Mouse (Mus musculus) lung, embryonic 14.5 days (tissue): ENCODE measurements around the gene Smyd4. TPM values are rescaled to one million over a fixed set of nuclear protein-coding genes. Genes with fewer than 3 reads are reported as not detected.

Experiments
- ATAC-seq: fragments of 200-750 bp; cut with Nextera tagmentation; 2 replicates; pipeline ENCODE4 v1.8.0; 2017; ENCODE audit warnings: mild to moderate bottlenecking, moderate TSS enrichment, moderate library complexity; ENCODE audit not compliant: insufficient read depth
- DNase-seq: peaks from one replicate; pipeline ENCODE4 v3.0.0-alpha.2; 2015
- H3K27ac ChIP-seq: fragments of 300-500 bp; sonication (generic); 2 replicates; pipeline ENCODE4 v1.5.1; 2014; ENCODE audit warnings: low read depth, mild to moderate bottlenecking, moderate library complexity
- H3K27me3 ChIP-seq: fragments of 300-500 bp; sonication (generic); 2 replicates; pipeline ENCODE4 v1.6.1; 2014; ENCODE audit warnings: low read length, control low read depth; ENCODE audit not compliant: insufficient read depth
- H3K36me3 ChIP-seq: fragments of 300-500 bp; sonication (generic); 2 replicates; pipeline ENCODE4 v1.6.1; 2014; ENCODE audit warnings: control low read depth; ENCODE audit not compliant: insufficient read depth
- H3K4me1 ChIP-seq: fragments of 300-500 bp; sonication (generic); 2 replicates; pipeline ENCODE4 v1.6.1; 2014; ENCODE audit warnings: antibody characterized with exemption, control low read depth; ENCODE audit not compliant: insufficient read depth
- H3K4me2 ChIP-seq: fragments of 300-500 bp; sonication (generic); 2 replicates; pipeline ENCODE4 v1.6.1; 2014; ENCODE audit warnings: mild to moderate bottlenecking
- H3K4me3 ChIP-seq: fragments of 300-500 bp; sonication (generic); 2 replicates; pipeline ENCODE4 v1.5.1; 2014; ENCODE audit warnings: low read depth, low read length
- H3K9ac ChIP-seq: fragments of 300-500 bp; sonication (generic); 2 replicates; pipeline ENCODE4 v1.6.1; 2014
- H3K9me3 ChIP-seq: fragments of 300-500 bp; sonication (generic); 2 replicates; pipeline ENCODE4 v1.6.1; 2016; ENCODE audit warnings: low read depth, low read length, control low read depth
- CTCF ChIP-seq: IDR thresholded peaks from 2 replicates; pipeline ENCODE4 v1.5.1; 2016; ENCODE audit warnings: antibody characterized with exemption, low read depth
- WGBS: fragments of 180-500 bp; shearing (Covaris S2); extraction: QIAGEN DNeasy Blood & Tissue Kit; methylation state at CpG from one replicate; pipeline ENCODE4 v1.1.7; 2014; 5-methylcytosine and 5-hydroxymethylcytosine counted together
- polyA plus RNA-seq: library from polyadenylated mRNA; unstranded; fragments of >200 nt; fragmentation: Nextera tagmentation; extraction: Ambion mirVana; gene quantifications from 2 replicates; pipeline ENCODE4 v1.2.1, GENCODE M21; 2014

Gene Smyd4
- polyA plus RNA-seq, 1 experiment from 2014 or later: 17.3 TPM

DNA sequence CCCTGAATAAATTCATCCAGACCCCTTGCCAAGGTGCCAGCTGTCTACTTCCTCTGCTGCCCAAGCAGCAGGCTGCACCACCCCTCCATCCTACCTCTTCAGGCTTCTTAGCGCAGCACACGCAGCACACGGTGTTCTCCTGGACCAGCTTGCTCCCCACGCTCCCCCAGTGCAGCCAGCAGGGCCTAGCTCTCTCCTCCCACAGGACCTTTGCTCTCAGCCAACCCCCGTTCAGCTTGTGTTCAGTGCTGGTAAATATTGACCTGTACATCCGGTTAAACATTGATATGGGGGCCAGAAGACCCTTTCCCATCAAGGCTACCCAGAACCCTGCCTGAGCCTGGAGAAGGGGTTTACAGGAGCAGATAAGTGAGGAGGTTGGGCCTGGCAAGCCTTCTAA lies 91.1 kb downstream of the Smyd4 start, which contains the start of gene Serpinf2:
TSS of gene Serpinf2 (minus strand) at position 229 of the 400 bp plus-strand sequence.
- no peak within 1 kb of the TSS for H3K27ac ChIP-seq
- H3K4me2 ChIP-seq: no peak within 1 kb of the TSS
- ATAC-seq (no peak), DNase-seq (no peak)
- WGBS: 66% methylated on average over 6 of the region's 6 CpGs
- no peak for TF ChIP-seq CTCF
- H3K9me3 ChIP-seq: peaks cover under 1% of the 10 kb centered on the region; the same call in 1 of the 2 replicates
- no peaks in the 10 kb centered on the region for H3K27me3 ChIP-seq
- H3K36me3 ChIP-seq: 0 out of 2 replicates have a peak, but pooled peaks cover 5% of the 10 kb centered on the region
- no peak within 1 kb of the TSS for H3K9ac ChIP-seq
- no peak within 1 kb of the TSS for H3K4me3 ChIP-seq
- no peaks in the 10 kb centered on the region for H3K4me1 ChIP-seq

- Histone ChIP-seq H3K4me1 (no peaks in the 10 kb centered on the region), H3K9me3 (no peaks in the 10 kb centered on the region), H3K9ac (no peak overlapping the region), H3K27ac (no peak overlapping the region), H3K4me2 (no peak overlapping the region), H3K4me3 (no peak overlapping the region), H3K36me3 (0 out of 2 replicates have a peak, but pooled peaks cover 9% of the 10 kb centered on the region), H3K27me3 (no peaks in the 10 kb centered on the region)
- no peak for TF ChIP-seq CTCF
- DNase-seq (no peak), ATAC-seq (no peak)
- 78% methylated on average over 3 of the region's 3 CpGs for WGBS
Measured at GRCm38 (mm10) chr11:75439951-75440350, 91.7 kb downstream of the Smyd4 start.

DNA sequence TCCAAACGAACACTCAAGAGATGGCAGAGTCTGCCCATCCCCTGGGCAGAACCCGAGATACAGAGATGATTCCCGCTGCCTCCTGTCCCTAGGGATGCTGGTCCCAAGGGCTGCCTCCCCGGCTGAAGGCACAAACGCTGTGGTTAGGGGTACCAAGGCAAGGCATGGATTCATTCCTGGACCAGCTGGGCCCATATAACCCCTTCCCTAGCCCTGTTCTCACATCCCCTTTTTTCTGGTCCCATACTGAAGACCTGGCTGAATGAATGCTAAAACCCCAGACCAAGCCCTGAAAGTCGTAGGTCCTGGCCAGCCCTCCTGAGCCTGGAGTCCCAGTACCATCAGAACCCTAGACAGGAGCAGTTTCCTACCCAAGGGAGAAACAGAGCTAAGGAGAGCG lies 92.8 kb downstream of the Smyd4 start:
- Histone ChIP-seq H3K4me2 (no peak overlapping the region), H3K4me1 (no peaks in the 10 kb centered on the region), H3K9me3 (no peaks in the 10 kb centered on the region), H3K36me3 (0 out of 2 replicates have a peak, but pooled peaks cover 9% of the 10 kb centered on the region), H3K4me3 (no peak overlapping the region), H3K27ac (no peak overlapping the region), H3K27me3 (no peaks in the 10 kb centered on the region), H3K9ac (no peak overlapping the region)
- ATAC-seq (no peak), DNase-seq (no peak)
- no peak for TF ChIP-seq CTCF
- 77% methylated on average over 7 of the region's 7 CpGs for WGBS

- H3K27ac ChIP-seq: no peak overlapping the region
- H3K4me3 ChIP-seq: no peak overlapping the region
- no peak for TF ChIP-seq CTCF
- no peak overlapping the region for H3K9ac ChIP-seq
- no peaks in the 10 kb centered on the region for H3K27me3 ChIP-seq
- H3K4me2 ChIP-seq: no peak overlapping the region
- no peaks in the 10 kb centered on the region for H3K9me3 ChIP-seq
- ATAC-seq (no peak), DNase-seq (no peak)
- H3K36me3 ChIP-seq: 0 out of 2 replicates have a peak, but pooled peaks cover 9% of the 10 kb centered on the region
- WGBS: 86% methylated on average over 16 of the region's 16 CpGs
- no peaks in the 10 kb centered on the region for H3K4me1 ChIP-seq
Measured at GRCm38 (mm10) chr11:75441601-75442000, 93.4 kb downstream of the Smyd4 start.

DNA sequence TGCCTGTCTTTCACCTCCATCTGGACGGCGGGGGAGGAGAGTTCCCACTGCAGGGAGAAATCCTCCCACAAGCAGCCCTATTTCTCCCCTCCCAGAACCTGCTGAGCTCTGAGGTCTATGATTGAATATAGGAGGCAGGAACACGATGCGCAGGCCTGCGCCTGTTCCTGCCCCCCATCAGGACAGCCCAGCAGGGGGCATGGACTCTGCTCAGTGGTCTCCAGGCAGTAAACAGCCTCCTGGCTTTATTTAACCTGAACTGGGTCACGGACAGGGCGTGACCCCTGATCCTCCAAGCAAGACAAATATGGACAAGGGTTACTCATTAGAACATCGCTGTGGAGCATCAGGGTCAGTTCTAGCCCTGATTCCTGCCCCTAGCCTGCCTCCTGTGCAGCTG lies 95.5 kb downstream of the Smyd4 start:
- Histone ChIP-seq H3K36me3 (peaks cover 21% of the 10 kb centered on the region; the same call in 1 of the 2 replicates), H3K4me1 (no peaks in the 10 kb centered on the region), H3K27ac (no peak overlapping the region), H3K4me3 (no peak overlapping the region), H3K27me3 (no peaks in the 10 kb centered on the region), H3K9ac (no peak overlapping the region), H3K4me2 (no peak overlapping the region), H3K9me3 (no peaks in the 10 kb centered on the region)
- WGBS: 56% methylated on average over 8 of the region's 8 CpGs
- no peak for ATAC-seq
- DNase-seq: no peak
- no peak for TF ChIP-seq CTCF

DNA sequence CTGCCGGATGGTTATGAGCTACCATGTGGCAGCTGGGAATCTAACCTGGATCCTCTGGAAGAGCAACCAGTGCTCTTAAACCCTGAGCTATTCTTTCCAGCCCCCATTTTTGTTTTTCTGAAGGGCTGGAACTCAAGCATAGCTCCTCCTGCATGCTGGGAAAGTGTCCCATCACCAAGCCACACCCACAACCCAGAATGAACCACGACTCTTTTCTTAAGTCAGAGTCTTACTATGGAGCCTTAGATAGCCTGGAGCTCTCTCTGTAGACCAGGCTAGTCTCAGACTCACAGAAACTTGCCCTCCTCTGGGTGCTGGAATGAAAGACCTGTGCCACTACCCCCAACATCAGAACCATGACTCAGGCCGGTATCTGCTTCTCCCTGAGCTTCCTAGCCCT lies 100.3 kb downstream of the Smyd4 start:
- DNase-seq (no peak), ATAC-seq (no peak)
- Histone ChIP-seq H3K27me3 (no peaks in the 10 kb centered on the region), H3K36me3 (peaks cover 29% of the 10 kb centered on the region; the same call in 1 of the 2 replicates), H3K4me2 (no peak overlapping the region), H3K4me3 (no peak overlapping the region), H3K9ac (no peak overlapping the region), H3K9me3 (no peaks in the 10 kb centered on the region), H3K4me1 (no peaks in the 10 kb centered on the region), H3K27ac (no peak overlapping the region)
- WGBS: 66% methylated on average over 3 of the region's 3 CpGs
- no peak for TF ChIP-seq CTCF

DNA sequence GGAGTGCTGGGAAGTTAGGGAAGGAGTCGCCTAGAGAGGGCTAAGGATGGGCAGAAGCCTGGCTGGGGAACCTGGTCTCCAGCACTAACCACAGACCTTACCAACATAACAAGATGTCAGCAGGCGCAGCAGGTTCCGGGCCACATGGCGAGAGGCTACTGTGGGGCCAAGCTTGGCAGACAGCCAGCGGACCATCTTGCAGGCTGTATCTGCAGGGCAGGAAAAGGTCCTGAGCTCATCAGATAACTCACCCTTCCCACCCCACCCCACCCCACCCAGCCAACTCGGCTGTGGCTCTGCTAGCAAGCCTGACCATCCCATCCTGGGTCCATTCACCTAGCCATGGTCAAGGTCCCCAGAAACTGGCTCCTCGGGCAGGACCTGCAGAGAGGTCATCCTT lies 101.5 kb downstream of the Smyd4 start:
- no peak for TF ChIP-seq CTCF
- H3K4me2 ChIP-seq: peak overlapping the region; percentile 31; the same call in 1 of the 2 replicates
- no peaks in the 10 kb centered on the region for H3K27me3 ChIP-seq
- WGBS: 71% methylated on average over 7 of the region's 7 CpGs
- H3K27ac ChIP-seq: no peak overlapping the region
- DNase-seq (peak; percentile 19), ATAC-seq (no peak)
- H3K4me3 ChIP-seq: 0 out of 2 replicates have a peak overlapping the region, but pooled peaks have one; percentile 3
- no peak overlapping the region for H3K9ac ChIP-seq
- no peaks in the 10 kb centered on the region for H3K4me1 ChIP-seq
- H3K9me3 ChIP-seq: no peaks in the 10 kb centered on the region
- peaks cover 21% of the 10 kb centered on the region; the same call in 1 of the 2 replicates for H3K36me3 ChIP-seq
